Mouse (Mus musculus) intestine, embryonic 14.5 days (tissue): ENCODE data around the gene Nlrx1. TPM values are rescaled to one million over a fixed set of nuclear protein-coding genes. Genes with fewer than 3 reads are reported as not detected.

ENCODE experiments used
- ATAC-seq: fragments of 200-750 bp; cut with Nextera tagmentation; replicated peaks from 2 replicates; pipeline ENCODE4 v1.8.0; 2017; ENCODE audit warnings: low read depth, moderate number of reproducible peaks, moderate TSS enrichment, moderate library complexity; ENCODE audit not compliant: low FRiP score, low TSS enrichment
- DNase-seq: peaks from one replicate; pipeline ENCODE4 v3.0.0-alpha.2; 2018; ENCODE audit warnings: low spot score
- H3K27ac ChIP-seq: fragments of 300-500 bp; sonication (generic); 2 replicates; pipeline ENCODE4 v1.5.1; 2014; ENCODE audit warnings: low read depth, mild to moderate bottlenecking, control low read depth
- H3K27me3 ChIP-seq: fragments of 300-500 bp; sonication (generic); replicated peaks from 2 replicates; pipeline ENCODE4 v1.6.1; 2014; ENCODE audit warnings: low read length, control low read depth; ENCODE audit not compliant: control insufficient read depth, insufficient read depth
- H3K36me3 ChIP-seq: fragments of 300-500 bp; sonication (generic); 2 replicates; pipeline ENCODE4 v1.6.1; 2014; ENCODE audit warnings: low read length, control low read depth; ENCODE audit not compliant: control insufficient read depth, insufficient read depth
- H3K4me1 ChIP-seq: fragments of 300-500 bp; sonication (generic); replicated peaks from 2 replicates; pipeline ENCODE4 v1.6.1; 2014; ENCODE audit warnings: low read length, control low read depth, mixed read lengths; ENCODE audit not compliant: control insufficient read depth, insufficient read depth
- H3K4me2 ChIP-seq: fragments of 300-500 bp; sonication (generic); 2 replicates; pipeline ENCODE4 v1.6.1; 2014; ENCODE audit warnings: low read length
- H3K4me3 ChIP-seq: fragments of 300-500 bp; sonication (generic); 2 replicates; pipeline ENCODE4 v1.5.1; 2014; ENCODE audit warnings: low read depth, low read length, control low read depth, mixed read lengths
- H3K9ac ChIP-seq: fragments of 300-500 bp; sonication (generic); 2 replicates; pipeline ENCODE4 v1.6.1; 2014; ENCODE audit warnings: mild to moderate bottlenecking, low read length
- H3K9me3 ChIP-seq: fragments of 300-500 bp; sonication (generic); 2 replicates; pipeline ENCODE4 v1.6.1; 2016; ENCODE audit warnings: low read length, control low read depth; ENCODE audit not compliant: control insufficient read depth
- WGBS: fragments of 180-500 bp; shearing (Covaris S2); extraction: QIAGEN DNeasy Blood & Tissue Kit; methylation state at CpG from one replicate; pipeline ENCODE4 v1.1.7; 2014; 5-methylcytosine and 5-hydroxymethylcytosine counted together
- polyA plus RNA-seq: library from polyadenylated mRNA; unstranded; fragments of >200 nt; fragmentation: Nextera tagmentation; extraction: Ambion mirVana; gene quantifications from 2 replicates; pipeline ENCODE4 v1.2.1, GENCODE M21; 2014

Nlrx1 gene
- polyA plus RNA-seq, 1 experiment from 2014 or later = 7.0 TPM

DNA sequence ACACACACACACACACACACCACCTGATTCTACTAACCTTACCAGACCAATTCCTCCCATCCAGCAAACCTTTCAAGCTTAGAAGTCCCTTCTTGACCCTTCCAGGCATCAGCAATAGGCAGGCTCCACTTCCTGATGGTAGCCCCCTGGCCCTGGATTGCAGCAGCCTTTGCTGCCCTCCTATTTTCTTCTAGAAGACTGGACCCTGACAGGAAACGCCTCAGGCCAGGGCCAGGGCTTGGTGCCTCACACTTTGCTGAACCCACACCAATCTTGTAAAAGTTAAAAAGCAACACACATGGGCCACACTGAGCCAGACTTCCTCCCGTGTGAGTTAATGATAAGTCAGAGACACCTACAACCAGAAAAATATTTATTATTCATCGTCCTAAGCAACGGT, 31.3 kb downstream of the Nlrx1 start:
- H3K36me3 ChIP-seq = no peaks in the 10 kb centered on the region
- no peaks in the 10 kb centered on the region for H3K9me3 ChIP-seq
- no peak overlapping the region for H3K4me3 ChIP-seq
- WGBS = 71% methylated on average over 4 of the region's 4 CpGs
- no peak for DNase-seq
- H3K4me2 ChIP-seq = no peak overlapping the region
- no peak overlapping the region for H3K27ac ChIP-seq
- H3K4me1 ChIP-seq = peaks cover 7% of the 10 kb centered on the region
- no peak overlapping the region for H3K9ac ChIP-seq
- no peaks in the 10 kb centered on the region for H3K27me3 ChIP-seq
- ATAC-seq = no peak

DNA sequence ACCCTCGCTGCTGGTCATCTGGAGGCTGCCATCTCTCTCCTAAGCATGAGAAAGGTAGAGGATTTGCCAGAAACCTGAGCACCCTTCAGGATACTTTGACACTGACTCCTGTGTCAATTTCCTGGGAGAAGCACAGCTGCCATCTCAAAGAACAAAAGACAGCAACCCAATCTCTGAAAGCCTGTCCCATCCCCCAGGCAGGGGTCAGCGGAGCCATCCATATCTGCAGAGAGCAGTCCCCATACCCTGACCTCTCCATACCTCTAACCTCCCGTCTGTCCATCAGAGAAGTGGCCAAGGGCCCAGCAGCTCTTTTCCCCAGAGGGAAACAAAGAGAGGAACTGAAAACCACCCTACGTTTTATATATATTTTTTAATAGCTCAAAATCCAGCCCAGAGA, 31.8 kb downstream of the Nlrx1 start:
- H3K27me3 ChIP-seq = no peaks in the 10 kb centered on the region
- no peak for ATAC-seq
- H3K27ac ChIP-seq = no peak overlapping the region
- 65% methylated on average over 4 of the region's 4 CpGs for WGBS
- H3K9ac ChIP-seq = no peak overlapping the region
- H3K4me2 ChIP-seq = no peak overlapping the region
- DNase-seq = no peak
- H3K4me3 ChIP-seq = no peak overlapping the region
- peaks cover 13% of the 10 kb centered on the region for H3K4me1 ChIP-seq
- no peaks in the 10 kb centered on the region for H3K36me3 ChIP-seq
- H3K9me3 ChIP-seq = no peaks in the 10 kb centered on the region

DNA sequence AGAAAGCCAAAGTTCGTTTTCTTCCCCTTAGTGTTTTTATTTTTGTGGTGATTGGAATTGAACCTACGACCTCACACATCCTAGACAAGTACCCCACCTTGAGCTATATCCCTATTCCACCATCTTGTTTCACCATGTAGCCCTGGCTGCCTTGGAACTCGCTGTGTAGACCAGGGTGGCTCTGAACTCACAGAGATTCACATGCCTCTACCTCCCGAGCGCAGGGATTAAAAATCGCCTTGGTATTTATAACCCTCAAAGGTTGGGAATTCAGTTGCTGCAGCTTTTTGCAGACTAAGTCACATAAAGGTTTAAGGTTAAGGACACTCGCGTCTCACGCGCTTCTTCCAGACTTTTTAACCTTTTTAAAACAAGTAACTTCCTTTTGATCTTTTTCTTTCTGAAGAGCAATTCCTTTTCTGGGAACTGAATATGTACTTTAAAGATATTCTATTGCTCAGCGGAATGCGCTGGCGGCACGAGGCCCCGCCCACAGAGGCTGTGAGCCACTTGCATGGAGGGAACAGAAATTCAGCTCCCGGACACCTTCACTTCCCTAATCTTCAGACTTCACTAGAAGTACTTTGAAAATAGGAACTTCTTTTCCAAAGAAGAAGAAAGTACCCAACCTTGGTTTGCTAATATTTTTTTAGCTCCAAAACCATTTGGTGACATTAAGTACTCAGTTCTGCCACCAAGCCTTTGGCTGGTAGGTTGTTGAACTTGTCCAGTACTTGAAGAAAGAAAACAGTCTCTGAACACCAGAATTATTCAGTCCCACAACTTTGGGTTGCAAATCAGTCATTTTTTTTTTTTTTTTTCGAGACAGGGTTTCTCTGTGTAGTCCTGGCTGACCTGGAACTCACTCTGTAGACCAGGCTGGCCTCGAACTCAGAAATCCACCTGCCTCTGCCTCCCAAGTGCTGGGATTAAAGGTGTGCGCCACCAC, 33.6 kb downstream of the Nlrx1 start:
- no peaks in the 10 kb centered on the region for H3K36me3 ChIP-seq
- H3K9ac ChIP-seq = no peak overlapping the region
- H3K27me3 ChIP-seq = no peaks in the 10 kb centered on the region
- peaks cover 20% of the 10 kb centered on the region for H3K4me1 ChIP-seq
- WGBS = 16% methylated on average over 18 of the region's 19 CpGs
- DNase-seq = peak; percentile 67
- H3K27ac ChIP-seq = peak overlapping the region; percentile 10
- ATAC-seq = peak; percentile 51
- H3K4me3 ChIP-seq = peak overlapping the region; percentile 87
- H3K9me3 ChIP-seq = no peaks in the 10 kb centered on the region
- peak overlapping the region; percentile 50 for H3K4me2 ChIP-seq

DNA sequence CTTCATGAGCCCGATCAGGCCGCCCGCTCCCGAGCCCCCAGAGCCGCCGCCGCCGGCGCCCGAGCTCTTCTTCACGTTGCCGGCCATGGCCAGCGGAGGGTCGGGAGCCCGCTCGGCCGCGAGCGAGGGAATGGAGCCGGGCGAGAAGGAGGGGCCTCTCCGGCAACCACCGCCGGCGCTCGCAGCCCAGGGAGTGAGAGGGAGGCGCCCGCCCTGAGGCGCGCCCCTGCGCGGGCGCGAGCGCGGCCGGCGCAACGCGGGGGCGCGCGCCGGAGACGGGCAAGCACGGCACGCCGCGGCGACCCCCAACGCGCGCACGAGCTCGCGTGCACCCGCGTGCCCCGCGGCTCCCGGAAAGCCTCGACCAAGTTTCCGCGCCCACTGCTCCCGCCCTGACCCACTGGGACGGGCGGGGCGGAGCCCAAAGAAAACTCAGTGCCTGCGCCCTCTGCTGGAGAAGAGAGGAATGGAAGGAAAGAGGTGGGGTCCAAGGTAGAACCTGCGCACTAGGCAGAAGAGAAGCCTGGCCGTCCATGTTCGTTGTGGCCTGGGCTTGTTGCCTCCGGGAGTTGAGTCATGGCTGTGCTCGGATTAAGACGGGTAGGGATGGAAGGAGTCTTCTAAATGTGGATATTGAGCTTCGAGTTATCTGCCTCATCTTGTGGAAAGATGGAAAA, 34.5 kb downstream of the Nlrx1 start, which contains the start of gene Cbl:
Gene Cbl, minus strand, starts transcription at position 248 of the 677 bp plus-strand sequence.
- Histone ChIP-seq H3K27me3 (no peaks in the 10 kb centered on the region), H3K36me3 (no peaks in the 10 kb centered on the region), H3K4me3 (peak within 1 kb of the TSS; percentile 87), H3K4me1 (peaks cover 20% of the 10 kb centered on the region), H3K9me3 (no peaks in the 10 kb centered on the region), H3K4me2 (peak within 1 kb of the TSS; percentile 78), H3K9ac (peak within 1 kb of the TSS; percentile 88), H3K27ac (peak within 1 kb of the TSS; percentile 90)
- peak; percentile 96 for ATAC-seq
- WGBS = under 1% methylated on average over 67 of the region's 76 CpGs
- DNase-seq = peak; percentile 100

DNA sequence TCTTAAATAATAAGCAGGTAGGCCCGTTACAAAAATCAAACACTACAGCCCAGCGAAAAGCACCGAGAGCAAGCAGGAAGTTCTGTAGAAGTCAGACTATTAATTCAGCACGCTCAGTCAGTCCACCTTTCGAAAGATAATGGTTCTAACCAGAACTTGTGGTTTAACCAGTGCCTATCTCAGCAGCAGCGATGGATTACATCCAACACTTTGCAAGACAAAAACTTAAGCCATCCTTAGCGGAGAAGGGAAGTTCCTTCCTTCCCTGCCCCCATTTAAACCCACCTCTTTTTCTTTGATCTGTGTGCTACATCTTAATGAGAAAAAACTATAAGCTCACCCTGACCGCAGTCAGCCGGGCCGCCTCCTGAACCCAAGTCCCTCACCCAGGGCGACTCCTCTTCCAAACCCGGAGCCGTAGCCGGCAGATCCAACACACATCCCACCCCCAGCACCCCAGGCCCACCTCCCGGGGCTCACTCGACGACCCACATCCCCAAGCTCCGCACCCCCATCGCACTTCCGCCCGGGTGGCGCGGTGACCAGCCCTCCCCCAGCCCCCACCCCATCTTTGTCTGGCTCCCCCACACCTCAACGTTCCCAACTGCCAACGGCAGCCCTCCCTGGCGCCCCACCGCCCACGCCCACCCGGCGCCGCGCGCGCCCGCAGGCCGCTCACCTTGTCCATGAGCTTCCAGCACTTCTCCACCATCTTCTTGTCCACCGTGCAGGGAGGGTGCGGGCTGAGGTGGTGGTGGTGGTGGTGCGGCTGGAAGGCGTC, 35.2 kb downstream of the Nlrx1 start:
- peak overlapping the region; percentile 78 for H3K4me2 ChIP-seq
- no peaks in the 10 kb centered on the region for H3K36me3 ChIP-seq
- WGBS = under 1% methylated on average over 40 of the region's 40 CpGs
- peak overlapping the region; percentile 88 for H3K9ac ChIP-seq
- DNase-seq (no peak), ATAC-seq (peak; percentile 78)
- H3K9me3 ChIP-seq = no peaks in the 10 kb centered on the region
- H3K4me1 ChIP-seq = peaks cover 20% of the 10 kb centered on the region
- no peaks in the 10 kb centered on the region for H3K27me3 ChIP-seq
- H3K27ac ChIP-seq = peak overlapping the region; percentile 90
- peak overlapping the region; percentile 87 for H3K4me3 ChIP-seq

DNA sequence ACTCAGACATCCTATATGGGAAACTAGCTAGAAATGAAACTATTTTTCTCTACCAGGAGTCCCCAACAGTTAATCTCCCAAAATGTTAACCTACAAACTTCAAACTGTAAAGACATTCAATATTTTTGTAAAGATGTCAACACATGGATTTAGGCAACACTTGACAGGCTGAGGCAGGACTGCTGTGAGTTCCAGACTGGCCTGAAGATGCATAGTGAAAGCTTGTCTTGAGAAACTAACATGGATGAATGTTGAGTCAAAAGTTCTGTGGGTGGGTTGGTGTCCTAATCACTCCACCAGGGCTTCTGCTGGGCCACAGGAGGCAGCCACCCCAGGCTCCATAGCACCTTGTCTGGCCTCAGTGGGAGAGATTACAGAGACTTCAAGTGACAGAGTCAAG, 36.8 kb downstream of the Nlrx1 start:
- no peak for DNase-seq
- Histone ChIP-seq H3K4me3 (no peak overlapping the region), H3K4me2 (peak overlapping the region; percentile 78; the same call in 1 of the 2 replicates), H3K27ac (no peak overlapping the region), H3K9me3 (no peaks in the 10 kb centered on the region), H3K9ac (no peak overlapping the region), H3K27me3 (no peaks in the 10 kb centered on the region), H3K4me1 (peaks cover 20% of the 10 kb centered on the region), H3K36me3 (no peaks in the 10 kb centered on the region)
- ATAC-seq = no peak

DNA sequence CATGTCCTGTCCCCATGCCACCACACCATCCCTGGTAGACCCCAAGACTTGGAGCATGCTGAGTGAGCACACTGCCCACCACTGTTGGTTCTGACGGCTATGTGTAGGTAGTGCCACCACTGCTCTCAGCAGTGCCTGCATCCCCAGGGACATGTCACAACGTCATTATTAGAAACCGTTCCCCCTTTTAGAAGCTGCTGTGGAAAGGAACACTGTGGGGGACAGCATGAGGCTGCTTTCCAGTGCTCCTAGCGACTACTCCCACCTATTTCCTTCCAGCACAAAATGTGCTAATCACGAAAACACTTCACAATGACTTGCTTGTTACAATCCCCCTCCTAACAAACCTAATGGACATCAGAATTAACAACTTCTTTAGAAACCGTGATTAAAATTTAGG, 42.4 kb downstream of the Nlrx1 start:
- Histone ChIP-seq H3K4me1 (peaks cover 11% of the 10 kb centered on the region; the same call in 1 of the 2 replicates), H3K4me3 (no peak overlapping the region), H3K9ac (no peak overlapping the region), H3K27ac (no peak overlapping the region), H3K36me3 (no peaks in the 10 kb centered on the region), H3K4me2 (no peak overlapping the region), H3K9me3 (no peaks in the 10 kb centered on the region), H3K27me3 (no peaks in the 10 kb centered on the region)
- DNase-seq (no peak), ATAC-seq (no peak)
- WGBS = 62% methylated on average over 6 of the region's 6 CpGs

DNA sequence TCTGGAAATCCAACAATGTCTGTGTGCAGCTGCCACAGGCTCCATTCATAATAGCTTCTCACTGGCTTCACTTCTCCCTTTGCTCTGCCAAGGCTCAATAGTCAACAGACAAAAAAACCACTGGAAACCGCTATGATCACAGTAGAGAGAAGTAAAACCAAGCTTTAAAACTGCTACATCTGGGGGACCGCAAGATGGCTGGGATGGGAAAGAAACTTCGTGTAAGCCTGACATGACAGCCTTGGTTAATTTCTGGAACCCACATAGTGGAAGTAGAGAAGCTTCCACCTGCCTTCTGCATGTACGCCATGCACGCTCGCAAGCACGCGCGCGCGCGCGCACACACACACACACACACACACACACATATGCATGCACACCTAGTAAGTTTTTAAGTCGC, 54.9 kb downstream of the Nlrx1 start:
- DNase-seq (no peak), ATAC-seq (no peak)
- no peak overlapping the region for H3K9ac ChIP-seq
- no peaks in the 10 kb centered on the region for H3K27me3 ChIP-seq
- H3K4me1 ChIP-seq = no peaks in the 10 kb centered on the region
- H3K36me3 ChIP-seq = peaks cover 3% of the 10 kb centered on the region; the same call in 1 of the 2 replicates
- H3K4me2 ChIP-seq = no peak overlapping the region
- 93% methylated on average over 14 of the region's 14 CpGs for WGBS
- no peak overlapping the region for H3K4me3 ChIP-seq
- no peaks in the 10 kb centered on the region for H3K9me3 ChIP-seq
- H3K27ac ChIP-seq = no peak overlapping the region
